Mouse (Mus musculus) embryonic facial prominence, embryonic 12.5 days (tissue): ENCODE measurements around the gene Gm21760. TPM values are rescaled to one million over a fixed set of nuclear protein-coding genes. Genes with fewer than 3 reads are reported as not detected.
"Not testable (repeated sequence)": the region's sequence is repeated elsewhere in the genome, so short reads cannot be mapped to it uniquely, and the experiment has no call there.

Experiments
- ATAC-seq: fragments of 200-750 bp; cut with Nextera tagmentation; 2 replicates; pipeline ENCODE4 v1.8.0; 2017; ENCODE audit not compliant: insufficient number of reproducible peaks, insufficient read depth, low FRiP score, low TSS enrichment
- H3K27ac ChIP-seq: fragments of 300-500 bp; sonication (generic); 2 replicates; pipeline ENCODE4 v1.5.1; 2016; ENCODE audit warnings: mild to moderate bottlenecking
- H3K27me3 ChIP-seq: fragments of 300-500 bp; sonication (generic); 2 replicates; pipeline ENCODE4 v1.6.1; 2016; ENCODE audit warnings: mild to moderate bottlenecking, moderate library complexity
- H3K36me3 ChIP-seq: fragments of 300-500 bp; sonication (generic); 2 replicates; pipeline ENCODE4 v1.6.1; 2016; ENCODE audit warnings: mild to moderate bottlenecking
- H3K4me1 ChIP-seq: fragments of 300-500 bp; sonication (generic); 2 replicates; pipeline ENCODE4 v1.6.1; 2016
- H3K4me2 ChIP-seq: fragments of 300-500 bp; sonication (generic); replicated peaks from 2 replicates; pipeline ENCODE4 v1.6.1; 2016; ENCODE audit warnings: mild to moderate bottlenecking, moderate library complexity
- H3K4me3 ChIP-seq: fragments of 300-500 bp; sonication (generic); 2 replicates; pipeline ENCODE4 v1.5.1; 2016; ENCODE audit warnings: mild to moderate bottlenecking
- H3K9ac ChIP-seq: fragments of 300-500 bp; sonication (generic); 2 replicates; pipeline ENCODE4 v1.6.1; 2016; ENCODE audit warnings: mild to moderate bottlenecking, moderate library complexity
- H3K9me3 ChIP-seq: fragments of 300-500 bp; sonication (generic); 2 replicates; pipeline ENCODE4 v1.6.1; 2016; ENCODE audit warnings: mild to moderate bottlenecking, moderate library complexity
- WGBS: fragments of 180-500 bp; shearing (Covaris S2); methylation state at CpG from one replicate; pipeline ENCODE4 v1.1.7; 2016; 5-methylcytosine and 5-hydroxymethylcytosine counted together
- polyA plus RNA-seq: library from polyadenylated mRNA; unstranded; fragments of >200 nt; fragmentation: Nextera tagmentation; extraction: Ambion mirVana; gene quantifications from 2 replicates; pipeline ENCODE4 v1.2.1, GENCODE M21; 2016

Gm21760 gene
- polyA plus RNA-seq = not detected in 2 replicates

DNA sequence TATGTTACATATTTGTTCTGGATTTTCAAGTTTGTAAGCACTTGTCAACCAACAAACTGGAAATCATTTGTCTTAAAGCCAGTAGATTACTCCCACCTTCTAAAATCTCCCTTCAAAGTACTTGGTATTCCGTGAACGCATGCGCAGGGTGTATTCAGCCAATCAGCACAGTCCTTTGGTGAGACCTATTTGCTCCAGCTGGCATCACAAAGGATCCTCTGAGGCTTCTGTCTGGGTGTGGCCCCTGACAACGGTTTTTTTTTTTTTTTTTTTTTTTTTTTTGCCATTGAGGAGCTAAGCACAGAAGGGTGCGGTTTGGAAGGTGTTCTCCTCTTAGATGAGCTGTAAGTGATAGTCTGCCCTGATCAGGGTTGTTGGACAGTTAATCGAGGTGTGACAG lies at the start of gene Gm21760:
Gm21760 (plus strand) TSS at position 301 of the 400 bp plus-strand sequence.
- H3K9me3 ChIP-seq = not testable (repeated sequence)

More for the DNA sequence above, at the start of gene Gm21760:
- H3K27ac ChIP-seq, H3K4me1 ChIP-seq, H3K9ac ChIP-seq, H3K27me3 ChIP-seq, H3K4me2 ChIP-seq, H3K4me3 ChIP-seq, H3K36me3 ChIP-seq, ATAC-seq: not testable (repeated sequence)
- WGBS = no CpG with 5 or more reads among the region's 6 CpGs
